Mouse (Mus musculus): ENCODE results near the gene Ly75.

DNA sequence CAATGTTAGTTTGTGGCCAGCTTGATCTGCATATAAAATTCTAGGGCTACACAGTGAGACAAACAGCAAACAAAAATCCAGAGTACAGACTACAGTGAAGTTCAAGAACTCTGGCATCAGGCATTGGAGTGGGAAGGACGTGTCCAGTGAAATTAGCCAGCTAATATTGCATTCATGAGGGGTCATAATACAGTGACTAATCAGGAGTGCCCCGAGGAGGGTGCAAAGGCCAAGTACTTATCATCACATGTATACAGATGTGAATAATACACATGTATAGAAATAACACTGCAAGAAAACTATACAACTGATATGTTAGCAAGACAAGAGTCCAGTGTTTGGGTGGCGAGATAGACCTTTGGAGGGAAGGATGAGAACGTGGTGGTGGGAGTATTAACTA lies 130.3 kb downstream of the Ly75 start:
- TF ChIP-seq CTCF (IDR thresholded peaks at IDR 0.05) (no peak), POLR2A (IDR thresholded peaks at IDR 0.05; ENCODE audit: insufficient read depth, low read depth, low read length) (no peak)

Data from heart, adult 2 months (tissue).